Mouse (Mus musculus): ENCODE results near the gene Olfr571.

- no peak for TF ChIP-seq POLR2A (IDR thresholded peaks at IDR 0.05; ENCODE audit: insufficient read depth, low read depth, low read length)
- no peak for TF ChIP-seq EP300 (IDR thresholded peaks at IDR 0.05; ENCODE audit: insufficient read depth, low read depth, low read length)
Measured at GRCm38 (mm10) chr7:102950732-102951131, 33.4 kb upstream of the Olfr571 start.

Measured in heart, adult 2 months (tissue).